Mouse (Mus musculus): ENCODE measurements around the gene Pigk.

DNA sequence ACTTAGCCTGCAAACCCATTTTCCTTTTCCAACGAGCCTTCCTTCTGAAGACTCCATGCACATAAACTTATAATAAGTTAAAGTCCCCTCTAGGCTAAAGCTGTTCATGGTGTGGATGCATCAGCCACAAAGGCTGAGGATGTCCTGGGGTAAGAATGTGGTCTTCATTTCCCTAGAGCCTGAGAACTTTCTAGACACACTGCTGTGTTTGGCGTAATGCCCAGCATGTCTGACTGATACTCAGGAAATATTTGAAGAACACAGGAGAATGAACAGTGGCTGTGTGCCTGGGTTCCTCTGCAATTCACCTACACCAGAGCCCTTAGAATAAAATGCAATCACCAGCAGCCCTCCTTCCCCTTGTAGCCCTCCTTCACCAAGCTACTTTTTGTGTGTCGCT, 117.5 kb downstream of the Pigk start:
- TF ChIP-seq EP300 (IDR thresholded peaks at IDR 0.05; ENCODE audit: low read depth) (no peak), CTCF (IDR thresholded peaks at IDR 0.05; ENCODE audit: low read depth) (no peak)
